Mouse (Mus musculus) WW6 (cell line): ENCODE data around the gene Tns1.
"Not testable (repeated sequence)": the region's sequence is repeated elsewhere in the genome, so short reads cannot be mapped to it uniquely, and the experiment has no call there.

Source experiments
- DNase-seq: peaks from one replicate; pipeline ENCODE4 v3.0.0-alpha.2; 2013; ENCODE audit warnings: low read depth, low spot score

Gene Tns1

GRCm38 (mm10) chr1:74124021-74124981 is at the start of gene Tns1:
TSS of gene Tns1 (minus strand) at chr1:74124449.
- no peak for DNase-seq

DNA sequence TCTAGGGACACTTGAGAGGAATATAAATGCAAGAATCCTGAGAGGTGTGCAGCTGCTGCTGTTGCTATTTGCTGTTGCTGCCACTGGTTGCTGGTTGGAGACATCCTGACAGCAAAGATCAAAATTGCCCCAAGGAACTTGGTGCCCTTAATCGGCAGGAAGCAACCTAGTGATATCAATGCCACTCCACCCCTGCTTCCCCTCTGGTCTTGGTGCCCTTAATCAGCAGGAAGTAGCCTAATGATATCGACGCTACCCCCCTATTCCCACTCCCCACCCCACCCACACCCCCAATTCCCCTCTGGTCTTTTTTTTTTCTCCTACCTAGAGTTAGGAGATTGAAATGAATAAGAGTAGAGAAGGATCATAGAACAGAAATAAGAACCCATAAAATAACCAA is 48.5 kb upstream of the Tns1 start:
- DNase-seq, result no peak

- DNase-seq, result no peak
Observed at GRCm38 (mm10) chr1:74169721-74170120, 45.5 kb upstream of the Tns1 start.

GRCm38 (mm10) chr1:74167136-74167535 is 42.9 kb upstream of the Tns1 start:
- DNase-seq, result no peak

GRCm38 (mm10) chr1:74160036-74160435 is 35.8 kb upstream of the Tns1 start:
- DNase-seq, result no peak

GRCm38 (mm10) chr1:74159613-74160012 is 35.4 kb upstream of the Tns1 start:
- not testable (repeated sequence) for DNase-seq

GRCm38 (mm10) chr1:74156381-74156910 is 32.2 kb upstream of the Tns1 start:
- DNase-seq, result no peak

- DNase-seq, result no peak
Observed at GRCm38 (mm10) chr1:74155435-74156012, 31.3 kb upstream of the Tns1 start.

- no peak for DNase-seq
Observed at GRCm38 (mm10) chr1:74153461-74154184, 29.4 kb upstream of the Tns1 start, which contains the start of gene Cxcr2. TSS of gene Cxcr2 (plus strand) at chr1:74153989.

GRCm38 (mm10) chr1:74151091-74151490 is 26.8 kb upstream of the Tns1 start:
- no peak for DNase-seq

- no peak for DNase-seq
Observed at GRCm38 (mm10) chr1:74150101-74150500, 25.9 kb upstream of the Tns1 start.

DNA sequence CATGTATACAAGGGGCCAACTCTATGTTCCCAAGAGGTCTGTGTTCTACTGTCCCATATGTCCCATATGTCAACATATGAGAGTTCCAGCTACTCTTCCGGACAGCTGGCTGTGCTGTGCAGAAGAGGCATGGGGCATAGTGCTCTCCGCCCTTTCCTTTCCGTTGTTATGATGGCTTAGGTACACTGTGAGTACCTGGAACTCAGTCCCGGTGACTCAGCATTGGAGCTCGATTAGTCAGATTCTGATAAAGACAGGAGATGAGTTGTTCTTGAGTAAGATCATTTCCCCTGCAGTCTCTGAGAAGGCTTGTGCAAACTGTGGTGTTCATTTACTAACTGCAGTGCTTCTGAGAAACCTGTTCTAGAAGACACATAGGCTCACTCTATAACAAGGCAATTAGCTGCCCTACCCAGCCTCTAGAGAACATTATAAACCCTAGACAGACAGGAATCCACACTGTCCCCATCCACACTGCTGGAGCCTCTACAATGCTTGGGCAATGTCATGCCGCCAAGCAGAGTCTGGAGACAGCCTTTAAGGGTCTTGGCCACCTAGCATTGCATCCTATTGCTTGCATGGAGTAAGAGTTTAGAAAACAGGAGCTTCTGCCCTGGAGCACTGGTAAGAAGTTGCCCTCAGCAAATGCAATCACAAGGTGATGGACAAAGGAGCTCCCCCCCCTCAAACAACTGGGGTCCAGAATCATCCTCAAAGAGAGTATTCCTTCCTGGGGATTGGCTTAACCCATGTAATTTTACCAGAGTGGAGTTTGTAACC is 25.0 kb upstream of the Tns1 start:
- DNase-seq, result no peak

- DNase-seq, result no peak
Observed at GRCm38 (mm10) chr1:74141781-74142180, 17.5 kb upstream of the Tns1 start.

GRCm38 (mm10) chr1:74139415-74139814 is 15.2 kb upstream of the Tns1 start:
- no peak for DNase-seq

GRCm38 (mm10) chr1:74135326-74135950 is 11.2 kb upstream of the Tns1 start:
- no peak for DNase-seq

GRCm38 (mm10) chr1:74133954-74134353 is 9.7 kb upstream of the Tns1 start:
- DNase-seq, result no peak

- no peak for DNase-seq
Observed at GRCm38 (mm10) chr1:74132011-74132410, 7.8 kb upstream of the Tns1 start.

- no peak for DNase-seq
Observed at GRCm38 (mm10) chr1:74130883-74131659, 6.8 kb upstream of the Tns1 start.

- no peak for DNase-seq
Observed at GRCm38 (mm10) chr1:74124991-74125552, 823 bp upstream of the Tns1 start, which contains the start of gene Rufy4. TSS of gene Rufy4 (plus strand) at chr1:74125541.
